Mouse (Mus musculus): ENCODE data around the gene Gm12216. TPM values are rescaled to one million over a fixed set of nuclear protein-coding genes. Genes with fewer than 3 reads are reported as not detected.
A peak's percentile ranks its signal among the peaks of the same experiment; 100 is the strongest.
"Not testable (repeated sequence)": the region's sequence is repeated elsewhere in the genome, so short reads cannot be mapped to it uniquely, and the experiment has no call there.

Gene Gm12216
- total RNA-seq, 2 experiments from 2014 or later: 4.0 to 4.5 TPM

DNA sequence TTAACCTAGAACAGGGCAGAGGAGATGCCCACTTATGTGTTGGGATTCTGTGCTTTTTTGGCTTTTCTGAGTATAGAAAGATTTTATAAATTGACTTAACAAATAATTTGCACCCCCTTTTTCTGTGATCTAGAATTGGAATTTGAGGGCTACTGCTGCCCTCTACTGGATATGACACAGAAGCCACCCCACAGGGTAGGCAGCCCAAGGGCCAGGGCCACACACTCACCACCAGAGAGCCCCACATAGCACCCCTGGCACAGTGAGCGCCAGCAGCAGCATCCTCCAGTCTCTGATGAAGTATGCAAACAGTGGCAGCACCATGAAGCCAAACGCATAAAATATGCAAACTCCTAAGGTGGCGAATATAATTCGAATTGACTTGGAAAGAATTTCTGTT is 15.7 kb upstream of the Gm12216 start:
- no peak for DNase-seq (ENCODE audit: low spot score in 2 of 2)
- intact Hi-C loops (cut with DNase I): no loop called here

- intact Hi-C loops (cut with DNase I); DNase-seq (ENCODE audit: low spot score in 2 of 2): not testable (repeated sequence)
Observed at GRCm38 (mm10) chr11:53873909-53874704, 15.1 kb upstream of the Gm12216 start.

DNA sequence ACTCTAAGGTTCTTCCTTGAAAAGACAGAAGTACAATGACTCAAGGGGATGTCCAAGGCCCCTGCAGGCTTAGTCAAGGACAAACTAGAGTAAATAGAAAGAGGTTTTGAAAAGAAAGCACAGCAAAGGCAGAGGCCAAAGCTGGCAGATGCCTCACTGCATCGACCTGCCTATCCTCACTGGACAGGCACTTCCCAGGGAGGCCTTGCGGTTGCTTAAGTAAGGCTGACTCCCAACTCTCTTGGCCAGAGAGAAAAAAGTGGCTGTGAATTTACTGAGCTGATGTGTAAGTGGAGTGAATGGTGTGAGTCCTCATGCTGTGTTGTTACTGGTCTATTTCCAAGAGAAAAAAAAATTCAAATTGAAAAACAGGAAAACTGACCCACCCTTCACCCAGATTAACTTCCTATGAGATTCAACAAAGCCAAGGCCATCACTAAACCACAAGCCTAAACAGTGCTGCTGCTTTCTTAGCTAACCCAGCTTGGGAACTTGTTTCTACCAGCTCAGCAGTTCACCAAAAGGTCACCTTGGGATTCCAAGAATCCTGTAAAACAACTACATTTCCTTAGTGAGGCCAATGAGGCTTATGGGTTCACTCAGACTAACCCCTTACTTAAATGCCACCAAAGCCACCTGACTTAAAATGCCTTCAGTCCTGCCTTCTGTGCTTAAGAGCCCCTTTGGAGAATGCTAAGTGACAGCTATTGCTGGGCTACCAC is 12.9 kb upstream of the Gm12216 start:
- no peak for DNase-seq (ENCODE audit: low spot score in 2 of 2)
- intact Hi-C loops (cut with DNase I): no loop called here

DNA sequence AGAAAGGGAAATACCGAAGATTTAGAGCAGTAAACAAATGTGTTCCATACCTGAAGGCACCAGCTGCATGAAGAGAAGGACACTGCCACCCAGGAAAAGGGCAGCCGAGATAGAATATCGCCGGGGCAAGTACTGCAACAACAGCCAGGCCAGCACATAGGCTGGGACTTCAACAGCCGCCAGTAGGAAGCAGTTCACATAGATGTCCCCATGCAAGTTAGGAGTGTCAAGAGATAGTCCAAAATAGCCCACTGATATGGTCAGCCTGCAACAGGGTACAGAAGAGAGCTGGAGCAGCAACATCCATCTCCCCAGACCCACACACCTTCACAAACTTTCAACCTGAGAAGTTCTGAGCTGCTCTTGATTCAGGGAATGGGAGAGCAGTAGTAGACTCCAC is 10.1 kb upstream of the Gm12216 start:
- no peak for DNase-seq (ENCODE audit: low spot score in 2 of 2)
- intact Hi-C loops (cut with DNase I): loop anchor here (5.0 kb wide), 1 partner anchor 83 kb away; no protein-coding TSS in a partner anchor

- DNase-seq (ENCODE audit: low spot score in 2 of 2): not testable (repeated sequence)
- intact Hi-C loops (cut with DNase I): loop anchor here (5.0 kb wide), 1 partner anchor 84 kb away; no protein-coding TSS in a partner anchor
Observed at GRCm38 (mm10) chr11:53868323-53868722, 9.3 kb upstream of the Gm12216 start.

- DNase-seq (ENCODE audit: low spot score in 2 of 2): not testable (repeated sequence)
- intact Hi-C loops (cut with DNase I): loop anchor here (5.0 kb wide), 1 partner anchor 87 kb away; no protein-coding TSS in a partner anchor
Observed at GRCm38 (mm10) chr11:53864724-53865310, 5.8 kb upstream of the Gm12216 start.

- intact Hi-C loops (cut with DNase I); DNase-seq (ENCODE audit: low spot score in 2 of 2): not testable (repeated sequence)
Observed at GRCm38 (mm10) chr11:53860944-53861343, 1.9 kb upstream of the Gm12216 start.

DNA sequence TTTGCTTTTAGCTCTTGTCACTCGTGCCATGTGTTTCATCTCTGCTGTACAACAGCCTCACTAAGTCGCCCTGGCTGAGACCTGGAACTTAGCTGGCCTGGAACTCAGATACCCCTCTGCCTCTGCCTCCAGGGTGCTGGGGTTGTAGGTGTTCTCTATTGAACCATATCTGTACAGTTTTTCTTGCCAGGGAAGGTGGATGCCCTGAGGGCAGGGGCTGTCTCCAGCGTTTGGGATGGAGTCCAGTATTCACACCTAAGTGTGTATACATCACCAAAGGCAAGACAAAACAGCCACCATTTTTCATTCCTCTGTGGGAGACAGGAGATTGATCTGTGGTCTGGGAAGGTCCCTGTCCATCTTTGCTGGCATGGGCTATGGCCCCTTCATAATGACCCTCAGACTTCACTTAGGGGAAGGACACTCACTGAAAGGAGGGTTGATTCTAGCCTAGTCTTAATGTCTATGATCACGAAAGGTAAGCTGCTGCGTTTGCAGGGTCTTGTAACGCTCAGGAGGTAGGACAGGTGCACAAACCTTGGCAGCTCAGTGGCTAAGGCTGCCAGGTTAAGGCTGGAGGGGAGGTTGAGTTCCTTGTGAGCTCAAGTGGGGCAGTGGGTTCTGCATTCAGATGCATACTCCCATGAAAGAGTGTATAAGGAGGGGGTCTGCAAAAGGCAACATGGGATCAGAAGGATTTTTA is 847 bp downstream of the Gm12216 start:
- intact Hi-C loops (cut with DNase I): no loop called here
- no peak for DNase-seq (ENCODE audit: low spot score in 2 of 2)

- no peak for DNase-seq (ENCODE audit: low spot score in 2 of 2)
- intact Hi-C loops (cut with DNase I): loop anchor here (5.0 kb wide), 1 partner anchor 91 kb away; no protein-coding TSS in a partner anchor
Observed at GRCm38 (mm10) chr11:53853665-53854064, 5.4 kb downstream of the Gm12216 start.

DNA sequence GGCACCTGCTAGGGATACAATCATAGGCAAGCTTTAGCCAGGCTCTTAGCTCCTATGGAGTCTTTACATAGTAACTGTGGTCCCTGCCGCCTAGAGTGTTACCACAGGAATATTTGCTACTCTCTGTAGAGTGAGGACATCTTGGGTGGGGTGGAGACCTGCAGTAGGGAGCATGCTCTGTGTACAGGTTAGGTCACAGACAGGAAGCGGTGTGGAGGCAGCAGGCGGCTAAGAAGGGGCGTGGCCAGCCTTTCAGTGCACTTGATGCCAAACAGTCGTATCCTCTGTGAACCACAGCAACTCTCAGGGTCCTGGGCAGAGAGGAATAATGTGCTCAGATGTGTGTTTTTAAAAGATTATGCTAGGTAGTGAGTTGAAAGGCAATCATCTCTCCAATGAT is 7.3 kb downstream of the Gm12216 start:
- intact Hi-C loops (cut with DNase I): loop anchor here (2.0 to 5.0 kb wide), 2 partner anchors 89 to 115 kb away; no protein-coding TSS in a partner anchor

GRCm38 (mm10) chr11:53849588-53850320 is 9.3 kb downstream of the Gm12216 start:
- peak; percentile 65 to 66 for DNase-seq (ENCODE audit: low spot score in 2 of 2)
- intact Hi-C loops (cut with DNase I): loop anchor here (2.0 to 5.0 kb wide), 2 partner anchors 87 to 113 kb away; no protein-coding TSS in a partner anchor

More for the DNA sequence above, 7.3 kb downstream of the Gm12216 start:
- DNase-seq (ENCODE audit: low spot score in 2 of 2): no peak

GRCm38 (mm10) chr11:53845680-53846079 is 13.4 kb downstream of the Gm12216 start:
- intact Hi-C loops (cut with DNase I): no loop called here
- no peak for DNase-seq (ENCODE audit: low spot score in 2 of 2)

DNA sequence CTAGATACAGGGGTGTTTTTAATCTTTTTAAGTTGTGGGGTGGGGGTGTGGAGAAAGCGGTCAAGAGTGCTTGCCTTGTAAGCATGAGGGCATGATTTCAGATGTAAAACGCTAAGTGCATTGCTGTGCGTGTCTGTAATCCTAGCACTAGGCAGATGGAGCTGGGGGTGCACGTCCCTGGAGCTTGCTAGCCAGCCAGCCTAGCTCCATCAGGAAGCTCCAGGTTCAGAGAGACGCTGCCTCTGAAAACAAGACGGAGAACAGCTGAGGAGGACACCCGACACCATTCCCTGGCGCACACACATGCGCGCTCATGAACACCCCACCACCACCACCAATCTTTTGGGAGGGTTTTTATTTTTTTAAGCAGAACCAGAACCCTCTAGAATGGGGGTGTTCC is 15.9 kb downstream of the Gm12216 start:
- intact Hi-C loops (cut with DNase I): no loop called here

GRCm38 (mm10) chr11:53842161-53842581 is 16.9 kb downstream of the Gm12216 start:
- intact Hi-C loops (cut with DNase I): no loop called here
- peak; percentile 54 to 80 for DNase-seq (ENCODE audit: low spot score in 2 of 2)

More for the DNA sequence above, 15.9 kb downstream of the Gm12216 start:
- peak in 1 of 2 experiments; percentile 39 for DNase-seq (ENCODE audit: low spot score in 2 of 2)

- peak in 1 of 2 experiments; percentile 15 for DNase-seq (ENCODE audit: low spot score in 2 of 2)
- intact Hi-C loops (cut with DNase I): no loop called here
Observed at GRCm38 (mm10) chr11:53841514-53841913, 17.5 kb downstream of the Gm12216 start.

GRCm38 (mm10) chr11:53839663-53840642 is 19.1 kb downstream of the Gm12216 start:
- intact Hi-C loops (cut with DNase I): no loop called here
- no peak for DNase-seq (ENCODE audit: low spot score in 2 of 2)

GRCm38 (mm10) chr11:53839147-53839546 is 19.9 kb downstream of the Gm12216 start:
- no peak for DNase-seq (ENCODE audit: low spot score in 2 of 2)
- intact Hi-C loops (cut with DNase I): no loop called here

GRCm38 (mm10) chr11:53837731-53838130 is 21.3 kb downstream of the Gm12216 start:
- DNase-seq (ENCODE audit: low spot score in 2 of 2): no peak
- intact Hi-C loops (cut with DNase I): no loop called here

Measured in left cerebral cortex, postnatal 36 days (tissue).